Mouse (Mus musculus): ENCODE results near the gene Plscr3. TPM values are rescaled to one million over a fixed set of nuclear protein-coding genes. Genes with fewer than 3 reads are reported as not detected.
"Not testable (repeated sequence)": the region's sequence is repeated elsewhere in the genome, so short reads cannot be mapped to it uniquely, and the experiment has no call there.

Gene Plscr3
- total RNA-seq, 2 experiments from 2014 or later: 34.0 to 35.9 TPM

- intact Hi-C loops (cut with DNase I): no loop called here
- no peak for DNase-seq
Measured at GRCm38 (mm10) chr11:69858113-69858998, 12.2 kb downstream of the Plscr3 start, which contains the start of gene Tnk1. TSS of gene Tnk1 (minus strand) at chr11:69858730.

- intact Hi-C loops (cut with DNase I); DNase-seq: not testable (repeated sequence)
Measured at GRCm38 (mm10) chr11:69863729-69864128, 17.6 kb downstream of the Plscr3 start.

GRCm38 (mm10) chr11:69864138-69864860 lies 18.1 kb downstream of the Plscr3 start:
- DNase-seq: no peak
- intact Hi-C loops (cut with DNase I): no loop called here

DNA sequence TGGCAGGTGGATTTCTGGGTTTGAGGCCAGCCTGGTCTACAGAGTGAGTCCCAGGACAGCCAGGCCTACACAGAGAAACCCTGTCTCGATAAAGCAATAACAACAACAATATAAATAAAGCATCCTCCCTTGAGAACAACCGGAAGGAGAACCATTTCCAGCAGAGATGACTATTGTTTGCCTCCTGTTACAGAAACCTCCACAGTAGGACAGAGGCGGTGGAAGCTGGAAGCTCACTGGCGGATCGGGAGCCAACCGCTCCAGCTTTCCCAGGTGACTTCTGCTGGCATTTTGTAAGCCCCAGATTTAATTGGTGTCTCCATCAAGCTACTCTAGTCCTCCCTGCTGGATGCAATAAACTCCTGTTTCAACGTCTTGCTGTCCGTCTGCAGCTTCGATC lies 19.4 kb downstream of the Plscr3 start:
- DNase-seq: no peak

GRCm38 (mm10) chr11:69867335-69867734 lies 21.2 kb downstream of the Plscr3 start:
- no peak for DNase-seq
- intact Hi-C loops (cut with DNase I): no loop called here

More for the DNA sequence above, 19.4 kb downstream of the Plscr3 start:
- intact Hi-C loops (cut with DNase I): no loop called here

DNA sequence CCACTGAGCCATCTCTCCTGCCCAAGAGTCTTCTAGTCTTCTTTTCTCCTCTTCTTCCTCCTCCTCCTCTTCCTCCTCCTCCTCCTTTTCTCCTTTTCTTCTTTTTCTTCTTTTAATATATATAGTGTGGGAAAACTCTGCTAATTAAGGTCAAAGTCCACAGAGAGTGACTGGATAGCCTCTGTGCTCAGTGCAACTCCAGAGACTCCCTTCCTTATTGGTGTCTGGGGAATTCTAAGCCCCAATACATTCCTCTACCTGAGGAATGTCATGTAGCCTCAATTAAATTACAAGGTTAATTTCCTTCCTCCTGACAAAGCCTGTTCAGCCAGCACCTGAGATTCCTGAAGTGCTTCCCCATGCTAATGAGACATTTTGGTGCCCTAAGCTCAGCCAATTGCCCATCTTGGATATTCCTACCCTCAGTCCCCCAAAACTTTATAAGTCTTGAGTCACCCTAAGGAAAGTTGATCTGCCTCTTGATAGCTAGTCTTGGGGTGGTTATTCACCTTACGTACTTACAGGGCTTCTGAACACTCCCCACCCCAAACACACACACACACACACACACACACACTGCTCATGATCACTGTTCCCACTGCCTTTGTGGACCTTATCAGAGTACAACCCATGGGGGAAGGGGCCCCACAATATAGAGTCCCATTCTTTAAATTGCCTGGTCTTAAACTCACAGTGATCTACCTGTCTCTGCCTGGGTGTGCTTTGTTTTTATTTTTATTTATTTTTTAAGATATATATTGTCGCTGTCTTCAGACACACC lies 24.3 kb downstream of the Plscr3 start:
- intact Hi-C loops (cut with DNase I): no loop called here

GRCm38 (mm10) chr11:69871822-69872221 lies 25.6 kb downstream of the Plscr3 start:
- intact Hi-C loops (cut with DNase I): no loop called here
- no peak for DNase-seq

More for the DNA sequence above, 24.3 kb downstream of the Plscr3 start:
- no peak for DNase-seq

DNA sequence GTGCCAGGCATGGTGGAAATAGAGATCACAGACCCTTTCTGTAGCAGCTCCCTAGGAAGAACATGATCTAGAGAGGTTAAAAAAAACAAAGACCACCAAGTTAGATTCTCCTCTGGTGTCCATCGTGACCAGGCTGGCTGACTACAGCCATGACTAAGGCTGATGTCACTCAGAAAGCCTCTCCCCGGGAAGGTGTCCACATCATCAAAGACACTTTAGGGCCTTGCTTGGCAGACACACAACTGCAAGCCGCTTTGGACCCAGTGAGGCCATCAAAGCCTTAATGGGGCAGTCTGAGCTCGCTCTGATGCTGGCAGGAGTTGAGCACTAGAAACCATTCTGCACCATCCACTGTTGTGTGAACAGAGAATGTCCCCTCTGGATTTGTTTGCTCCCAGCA lies 26.3 kb downstream of the Plscr3 start:
- no peak for DNase-seq
- intact Hi-C loops (cut with DNase I): no loop called here

- peak; percentile 59 to 62 for DNase-seq
- intact Hi-C loops (cut with DNase I): loop anchor here (2.0 to 5.0 kb wide), 5 partner anchors 39 to 194 kb away; partner anchors contain the start of genes Nlgn2, Senp3 and Tmem256
Measured at GRCm38 (mm10) chr11:69876186-69876585, 30.0 kb downstream of the Plscr3 start.

DNA sequence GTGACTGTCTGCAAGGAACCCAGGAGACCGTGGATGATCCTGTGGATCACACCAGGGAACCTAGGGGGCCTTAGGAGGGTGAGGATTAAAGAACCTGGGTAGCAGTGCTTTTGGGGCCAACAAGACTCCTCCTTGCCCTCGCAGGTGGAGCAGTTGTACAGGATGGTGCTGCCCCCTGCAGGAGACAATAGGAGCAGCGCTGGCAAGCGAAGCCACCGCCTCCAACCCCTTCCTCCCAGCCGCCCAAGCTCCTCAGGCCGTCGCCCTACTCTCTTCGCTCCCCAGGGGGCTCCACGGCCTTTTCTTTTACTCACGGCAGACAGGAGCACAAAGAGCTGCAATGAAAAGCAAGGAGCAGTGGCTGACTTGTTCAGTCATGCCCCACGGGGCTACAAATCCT lies 30.7 kb downstream of the Plscr3 start:
- peak; percentile 89 to 93 for DNase-seq
- intact Hi-C loops (cut with DNase I): loop anchor here (2.0 to 5.0 kb wide), 5 partner anchors 40 to 195 kb away; partner anchors contain the start of genes Nlgn2, Senp3 and Tmem256

DNA sequence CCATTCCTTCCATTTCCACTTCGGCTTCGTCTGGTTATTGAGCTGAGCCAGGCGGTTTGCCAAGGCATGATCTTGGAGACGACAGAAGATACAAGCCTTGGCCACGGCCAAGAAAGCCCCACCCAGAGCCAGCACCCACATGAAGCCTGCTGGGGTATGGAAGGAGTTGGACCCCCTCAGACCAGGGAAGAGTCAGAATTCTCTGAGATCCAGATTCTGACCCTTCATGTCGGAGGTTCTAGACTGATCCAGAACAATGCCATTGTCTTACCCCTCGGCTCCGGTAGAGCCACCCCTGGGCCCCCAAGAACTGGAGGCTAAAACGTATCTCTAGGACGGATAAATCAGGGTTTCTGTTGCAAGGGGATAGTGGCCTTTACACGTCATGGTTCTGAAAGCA lies 31.7 kb downstream of the Plscr3 start, which contains the start of gene Tmem95:
Gene Tmem95, minus strand, starts transcription at position 141 of the 400 bp plus-strand sequence.
- intact Hi-C loops (cut with DNase I): loop anchor here (2.0 to 5.0 kb wide), 5 partner anchors 41 to 196 kb away; partner anchors contain the start of genes Nlgn2, Senp3 and Tmem256
- no peak for DNase-seq

GRCm38 (mm10) chr11:69878399-69878798 lies 32.2 kb downstream of the Plscr3 start:
- intact Hi-C loops (cut with DNase I): loop anchor here (5.0 kb wide), 3 partner anchors 41 to 196 kb away; partner anchors contain the start of genes Nlgn2, Senp3 and Tmem256

DNA sequence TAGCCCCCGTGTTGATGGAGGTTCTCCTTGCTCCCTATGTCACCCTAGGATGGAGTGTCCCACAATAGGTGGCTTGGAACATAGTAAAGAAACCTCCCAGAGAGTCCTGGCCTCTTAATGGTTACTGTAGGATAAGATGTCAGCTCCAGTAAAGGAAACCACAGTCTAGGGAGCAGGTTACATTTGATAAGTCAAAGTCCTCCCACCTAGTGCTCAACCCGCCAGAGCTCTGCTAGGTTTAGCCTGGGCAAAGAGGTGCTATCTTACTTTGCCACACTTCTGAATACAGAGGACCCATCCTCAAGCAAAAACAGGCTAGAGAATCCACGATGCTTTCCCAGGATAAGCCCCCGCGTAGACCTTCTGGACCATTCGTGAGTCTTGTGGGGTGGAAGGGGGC lies 32.8 kb downstream of the Plscr3 start:
- no peak for DNase-seq
- intact Hi-C loops (cut with DNase I): loop anchor here (5.0 kb wide), 3 partner anchors 42 to 197 kb away; partner anchors contain the start of genes Nlgn2, Senp3 and Tmem256

More at GRCm38 (mm10) chr11:69878399-69878798, 32.2 kb downstream of the Plscr3 start:
- no peak for DNase-seq

DNA sequence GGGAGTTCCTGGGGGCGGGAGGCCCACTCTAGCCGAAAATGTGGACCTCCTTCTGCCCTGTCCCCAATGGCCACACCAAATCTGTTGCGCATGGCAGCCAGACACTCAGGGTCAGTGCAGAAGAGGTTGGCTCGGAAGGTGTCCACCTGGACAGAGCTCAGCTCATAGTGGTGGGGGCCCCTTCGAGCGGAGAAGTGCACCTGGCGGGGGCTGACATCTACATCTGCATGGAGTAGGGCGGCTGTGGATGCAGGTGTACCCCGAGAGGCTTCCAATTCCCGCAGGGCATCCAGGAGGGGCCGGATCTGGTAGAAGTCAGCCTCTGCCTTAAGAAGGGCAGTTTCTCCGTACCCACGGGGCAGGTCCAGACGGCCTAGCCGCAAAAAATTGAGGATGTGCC lies 33.5 kb downstream of the Plscr3 start:
- intact Hi-C loops (cut with DNase I): loop anchor here (2.0 to 5.0 kb wide), 5 partner anchors 41 to 197 kb away; partner anchors contain the start of genes Eif5a, Nlgn2, Senp3 and Slc2a4
- no peak for DNase-seq

DNA sequence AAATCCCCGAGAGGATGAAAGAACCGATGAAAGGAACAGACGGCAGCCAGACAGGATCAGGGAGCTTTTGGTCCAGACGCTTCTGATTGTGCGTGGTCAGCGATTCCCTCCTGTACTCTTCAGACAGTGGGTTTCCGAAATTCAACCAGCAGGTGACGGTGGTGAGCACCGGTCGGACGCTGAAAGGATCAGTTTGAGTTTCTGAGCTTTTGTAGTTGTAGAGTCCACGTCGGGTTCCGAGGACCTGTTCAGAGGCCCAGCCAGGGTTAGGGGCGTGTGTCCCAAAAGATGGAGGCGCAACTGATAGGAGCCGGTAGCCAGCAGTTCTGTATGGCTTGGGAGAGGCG lies 34.3 kb downstream of the Plscr3 start:
- peak in 1 of 2 experiments; percentile 76 for DNase-seq
- intact Hi-C loops (cut with DNase I): loop anchor here (2.0 kb wide), 2 partner anchors 40 to 68 kb away; partner anchors contain the start of genes Eif5a and Slc2a4

DNA sequence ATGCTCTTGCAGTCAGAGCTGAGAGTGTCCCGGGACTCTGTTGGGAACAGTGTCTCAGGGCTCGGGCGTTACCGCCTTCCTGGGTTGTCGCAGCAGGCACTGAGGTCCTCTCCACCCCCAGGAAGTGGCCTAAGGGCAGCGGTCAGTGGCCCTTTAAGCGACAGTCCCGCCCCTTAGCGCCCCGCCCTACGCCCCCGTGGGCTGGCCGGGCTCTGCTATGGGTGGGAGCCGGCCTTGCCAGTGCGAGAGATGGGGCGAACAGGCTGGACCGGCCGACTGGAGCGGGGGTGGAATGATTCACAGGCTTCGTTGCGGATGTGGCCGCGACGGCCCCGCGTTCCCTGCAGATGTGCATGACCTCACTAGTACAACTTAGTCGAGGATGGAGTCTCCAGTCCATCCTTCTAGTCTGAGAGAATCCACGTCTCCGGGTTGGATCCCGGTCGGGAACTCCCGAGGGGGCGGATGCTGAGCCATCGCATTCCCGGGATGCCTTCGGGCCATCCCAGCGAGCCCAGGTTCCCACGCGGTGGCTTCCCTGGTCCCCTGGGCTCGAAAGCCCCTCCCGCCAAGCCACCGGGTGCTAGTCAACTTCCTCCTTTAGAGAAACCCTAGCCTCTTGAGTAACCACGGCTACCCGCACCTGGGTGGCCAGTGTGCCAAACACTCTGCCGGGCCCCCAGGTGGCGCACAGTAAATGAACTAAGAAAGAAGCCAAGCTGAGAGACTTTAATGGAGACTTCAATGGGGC lies 34.9 kb downstream of the Plscr3 start, which contains the start of gene Kctd11:
Gene Kctd11, minus strand, starts transcription at position 554 of the 751 bp plus-strand sequence.
- intact Hi-C loops (cut with DNase I): loop anchor here (2.0 kb wide), 2 partner anchors 40 to 68 kb away; partner anchors contain the start of genes Eif5a and Slc2a4
- DNase-seq: peak; percentile 92

DNA sequence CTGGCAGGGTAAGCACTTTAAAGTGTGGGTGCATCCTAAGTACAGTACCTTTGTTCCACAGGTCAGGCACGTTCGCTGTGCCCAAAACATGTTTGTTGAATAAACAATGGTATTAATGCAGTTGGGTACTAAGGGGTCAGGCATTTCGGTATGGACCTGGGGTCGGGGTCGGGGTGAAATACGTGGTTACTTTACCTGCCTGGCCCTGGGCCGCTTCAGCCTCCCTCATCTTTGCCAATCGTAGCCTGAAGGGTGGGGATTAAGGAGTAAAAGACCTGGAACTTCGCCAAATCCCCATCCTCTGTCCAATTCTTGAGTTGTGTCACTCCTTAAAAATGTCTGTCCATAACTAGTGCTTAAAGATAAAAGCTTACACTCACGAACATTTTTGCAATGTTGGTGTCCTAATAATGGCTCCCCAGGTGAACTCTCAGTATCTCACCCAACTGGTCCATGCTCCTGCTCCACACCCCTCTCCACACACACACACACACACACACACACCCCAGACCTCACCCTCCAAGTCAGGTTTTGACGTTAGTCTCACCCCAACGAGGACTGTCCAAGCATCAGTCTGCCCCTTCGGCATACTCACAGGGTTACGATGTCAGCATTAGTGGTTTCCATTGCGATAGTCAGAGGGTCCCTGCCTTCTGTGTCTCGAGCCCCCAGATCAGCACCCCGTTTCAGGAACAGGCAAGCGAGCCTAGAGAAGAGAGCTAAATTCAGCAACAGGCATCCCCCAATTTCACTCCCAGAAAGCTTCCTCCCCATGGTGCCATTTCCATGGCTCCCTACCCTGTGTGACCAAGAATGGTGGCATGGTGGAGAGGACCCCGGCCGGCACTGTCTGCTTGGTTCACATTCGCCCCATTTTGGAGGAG lies 35.9 kb downstream of the Plscr3 start:
- intact Hi-C loops (cut with DNase I): loop anchor here (2.0 kb wide), 2 partner anchors 39 to 67 kb away; partner anchors contain the start of genes Eif5a and Slc2a4
- DNase-seq: no peak

DNA sequence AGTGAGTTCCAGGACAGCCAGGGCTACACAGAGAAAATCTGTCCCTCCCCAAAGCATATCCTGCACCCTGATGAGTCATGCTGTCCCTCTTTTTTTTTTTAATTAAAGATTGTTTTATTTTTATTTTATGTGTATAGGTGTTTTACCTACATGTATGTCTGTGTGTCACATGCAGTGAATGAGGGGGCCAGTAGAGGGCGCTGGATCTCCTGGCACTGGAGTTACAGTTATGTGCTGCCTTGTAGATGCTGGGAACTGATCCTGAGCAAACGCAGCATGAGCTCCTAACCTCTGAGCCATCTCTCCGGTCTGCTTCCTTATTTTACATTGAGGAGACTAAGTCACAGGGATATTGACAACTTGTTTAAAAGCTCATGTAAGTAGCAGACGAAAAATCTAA lies 36.9 kb downstream of the Plscr3 start:
- DNase-seq: peak in 1 of 2 experiments; percentile 43
- intact Hi-C loops (cut with DNase I): no loop called here
